ENCODE assay signal across 8 mouse cellular contexts in genomic region chr17:35860831-35861197, GRCm38 (mm10). TPM values are rescaled to one million over a fixed set of nuclear protein-coding genes. Genes with fewer than 3 reads are reported as not detected.
DNase-seq lines count a peak whose midpoint lies in the region; ATAC-seq and TF ChIP-seq lines count a peak whose summit lies in the region.

No protein-coding gene starts in this region.

- H3K4me2 ChIP-seq in forebrain, embryonic 14.5 days (ENCODE audit: low read length), result peak overlapping the region; percentile 57
- peak overlapping the region; percentile 82 for H3K4me2 ChIP-seq in liver, embryonic 15.5 days

- H3K9ac ChIP-seq in forebrain, embryonic 14.5 days (ENCODE audit: low read length), result peak overlapping the region; percentile 77
- peak overlapping the region; percentile 82 for H3K9ac ChIP-seq in liver, embryonic 15.5 days

- peaks cover 28% of the 10 kb centered on the region for H3K36me3 ChIP-seq in C2C12 (ENCODE audit: control insufficient read depth, insufficient read depth)
- H3K36me3 ChIP-seq in forebrain, embryonic 14.5 days (ENCODE audit: control insufficient read depth, insufficient read depth, low read length), result peaks cover 31% of the 10 kb centered on the region
- H3K36me3 ChIP-seq in liver, embryonic 15.5 days (replicated peaks), result peaks cover 28% of the 10 kb centered on the region

- H3K9me3 ChIP-seq in forebrain, embryonic 14.5 days (replicated peaks; ENCODE audit: control insufficient read depth, low read length), result no peaks in the 10 kb centered on the region
- no peaks in the 10 kb centered on the region for H3K9me3 ChIP-seq in liver, embryonic 15.5 days (replicated peaks)

- H3K79me2 ChIP-seq in C2C12 (ENCODE audit: control insufficient read depth, insufficient read depth), result peaks cover 21% of the 10 kb centered on the region

- intact Hi-C loops in gastrocnemius, adult 2 months (cut with DNase I), result loop anchor here (2.0 kb wide), 1 partner anchor 18 kb away; no protein-coding TSS in a partner anchor

- H3K4me1 ChIP-seq in forebrain, embryonic 14.5 days (ENCODE audit: control insufficient read depth, insufficient read depth, low read length), result peaks cover 3% of the 10 kb centered on the region; the same call in 1 of the 2 replicates
- H3K4me1 ChIP-seq in liver, embryonic 15.5 days (replicated peaks), result peaks cover 39% of the 10 kb centered on the region

- WGBS in forebrain, embryonic 14.5 days, result 7% methylated on average over 12 of the region's 12 CpGs
- 5% methylated on average over 12 of the region's 12 CpGs for WGBS in liver, embryonic 15.5 days (ENCODE audit: insufficient replicate concordance)

- peak overlapping the region; percentile 88 for H3K27ac ChIP-seq in gastrocnemius, adult 2 months
- peak overlapping the region; percentile 95; the same call in 1 of the 2 replicates for H3K27ac ChIP-seq in forebrain, embryonic 14.5 days (ENCODE audit: low read depth, low read length)
- peak overlapping the region; percentile 85; the same call in 1 of the 2 replicates for H3K27ac ChIP-seq in liver, embryonic 15.5 days (replicated peaks)

- TF ChIP-seq CTCF in gastrocnemius, adult 2 months (IDR thresholded peaks at IDR 0.05), result no peak
- TF ChIP-seq CTCF in C2C12 (IDR thresholded peaks at IDR 0.05; ENCODE audit: control insufficient read depth, insufficient read depth, insufficient read length), result no peak

- DNase-seq in gastrocnemius, adult 2 months, result no peak
- no peak for DNase-seq in gastrocnemius, postnatal 25 days
- no peak for DNase-seq in forebrain, embryonic 14.5 days (ENCODE audit: low spot score)
- DNase-seq in right cerebral cortex, postnatal 25 days, result no peak
- no peak for DNase-seq in retina, postnatal 1 day
- no peak for DNase-seq in right cerebral cortex, postnatal 14 days

- peak overlapping the region; percentile 0 for H3ac ChIP-seq in C2C12 (ENCODE audit: control insufficient read depth, insufficient read length, low read depth)

- ATAC-seq in forebrain, embryonic 14.5 days, result no peak; the same call in 1 of the 2 replicates
- peak; percentile 35; the same call in 1 of the 2 replicates for ATAC-seq in liver, embryonic 15.5 days (ENCODE audit: insufficient read depth)

- H3K27me3 ChIP-seq in C2C12 (ENCODE audit: control insufficient read depth, insufficient read depth, insufficient read length), result no peaks in the 10 kb centered on the region
- H3K27me3 ChIP-seq in forebrain, embryonic 14.5 days (replicated peaks; ENCODE audit: control insufficient read depth, insufficient read depth, low read length), result no peaks in the 10 kb centered on the region
- H3K27me3 ChIP-seq in liver, embryonic 15.5 days, result peaks cover 26% of the 10 kb centered on the region

- H3K4me3 ChIP-seq in gastrocnemius, adult 2 months, result peak overlapping the region; percentile 96
- peak overlapping the region; percentile 40 for H3K4me3 ChIP-seq in C2C12 (ENCODE audit: insufficient read depth, poor library complexity, severe bottlenecking)
- peak overlapping the region; percentile 71 for H3K4me3 ChIP-seq in forebrain, embryonic 14.5 days (ENCODE audit: low read depth, low read length)
- peak overlapping the region; percentile 90 for H3K4me3 ChIP-seq in liver, embryonic 15.5 days (replicated peaks)

- H3K79me3 ChIP-seq in C2C12 (ENCODE audit: low read depth), result peaks cover 2% of the 10 kb centered on the region

TF ChIP-seq in C2C12, 6 proteins besides CTCF, POLR2A, EP300 and RAD21:
- no peak for TF ChIP-seq MAX (IDR thresholded peaks at IDR 0.05)
- no peak for TF ChIP-seq FOSL1 (IDR thresholded peaks at IDR 0.05; ENCODE audit: insufficient read depth, low read length, poor library complexity, severe bottlenecking)
- TF ChIP-seq USF1 (IDR thresholded peaks at IDR 0.05; ENCODE audit: low read depth), result no peak
- no peak for TF ChIP-seq CEBPB (IDR thresholded peaks at IDR 0.05; ENCODE audit: low read depth)
- TF ChIP-seq MYOG (IDR thresholded peaks at IDR 0.05; ENCODE audit: control insufficient read depth, extremely low read depth, insufficient read length), result no peak
- TF ChIP-seq MYOD1 (IDR thresholded peaks at IDR 0.05; ENCODE audit: control insufficient read depth, insufficient read length, low read depth), result no peak

RNA-seq across cellular contexts. Expression of gene Nrm, which starts 0.3 kb away (rescaled TPM):
- under 1 TPM; 0.82 to 0.86 TPM for total RNA-seq in gastrocnemius, adult 2 months (2021)
- 1 to 10 TPM in 1 of 2 experiments, under 1 TPM in 1; 0.74 to 1.6 TPM for total RNA-seq in gastrocnemius, postnatal 25 days (2021)
- polyA plus RNA-seq in C2C12 (2012; fragmentation: generic; extraction: Trizol), result 25.5 TPM
- polyA plus RNA-seq in forebrain, embryonic 14.5 days (2014; fragmentation: Nextera tagmentation; extraction: Ambion mirVana), result 23.9 and 29.6 TPM in 2 replicates
- 22.0 and 22.5 TPM in 2 replicates for polyA plus RNA-seq in liver, embryonic 15.5 days (2015; fragmentation: Nextera tagmentation; extraction: Ambion mirVana)

RNA-seq across cellular contexts. Expression of gene Ppp1r18, which starts 4.6 kb away (rescaled TPM):
- 1 to 10 TPM; 3.9 to 7.9 TPM for total RNA-seq in gastrocnemius, adult 2 months (2021)
- total RNA-seq in gastrocnemius, postnatal 25 days (2021), result 1 to 10 TPM; 4.8 to 8.0 TPM
- 84.2 TPM for polyA plus RNA-seq in C2C12 (2012; fragmentation: generic; extraction: Trizol)
- polyA plus RNA-seq in forebrain, embryonic 14.5 days (2014; fragmentation: Nextera tagmentation; extraction: Ambion mirVana), result 21.2 and 22.0 TPM in 2 replicates
- 12.4 and 12.8 TPM in 2 replicates for polyA plus RNA-seq in liver, embryonic 15.5 days (2015; fragmentation: Nextera tagmentation; extraction: Ambion mirVana)

RNA-seq across cellular contexts. Expression of gene Dhx16, which starts 18.8 kb away (rescaled TPM):
- 10 to 100 TPM; 13.2 to 16.2 TPM for total RNA-seq in gastrocnemius, adult 2 months (2021)
- 10 to 100 TPM; 14.8 to 15.2 TPM for total RNA-seq in gastrocnemius, postnatal 25 days (2021)
- 42.4 TPM for polyA plus RNA-seq in C2C12 (2012; fragmentation: generic; extraction: Trizol)
- 29.3 and 31.8 TPM in 2 replicates for polyA plus RNA-seq in forebrain, embryonic 14.5 days (2014; fragmentation: Nextera tagmentation; extraction: Ambion mirVana)
- polyA plus RNA-seq in liver, embryonic 15.5 days (2015; fragmentation: Nextera tagmentation; extraction: Ambion mirVana), result 31.1 and 37.0 TPM in 2 replicates

RNA-seq across cellular contexts. Expression of gene Mdc1, which starts 19.5 kb away (rescaled TPM):
- total RNA-seq in gastrocnemius, adult 2 months (2021), result 1 to 10 TPM; 3.6 to 4.4 TPM
- total RNA-seq in gastrocnemius, postnatal 25 days (2021), result 1 to 10 TPM; 3.7 to 5.2 TPM
- 16.6 TPM for polyA plus RNA-seq in C2C12 (2012; fragmentation: generic; extraction: Trizol)
- polyA plus RNA-seq in forebrain, embryonic 14.5 days (2014; fragmentation: Nextera tagmentation; extraction: Ambion mirVana), result 12.2 and 14.4 TPM in 2 replicates
- 8.5 and 9.1 TPM in 2 replicates for polyA plus RNA-seq in liver, embryonic 15.5 days (2015; fragmentation: Nextera tagmentation; extraction: Ambion mirVana)

RNA-seq across cellular contexts. Expression of gene Tubb5, which starts 22.7 kb away (rescaled TPM):
- total RNA-seq in gastrocnemius, adult 2 months (2021), result 10 to 100 TPM; 29.7 to 40.0 TPM
- total RNA-seq in gastrocnemius, postnatal 25 days (2021), result 10 to 100 TPM; 39.2 to 54.5 TPM
- polyA plus RNA-seq in C2C12 (2012; fragmentation: generic; extraction: Trizol), result 1,881 TPM
- 2,004 and 2,051 TPM in 2 replicates for polyA plus RNA-seq in forebrain, embryonic 14.5 days (2014; fragmentation: Nextera tagmentation; extraction: Ambion mirVana)
- polyA plus RNA-seq in liver, embryonic 15.5 days (2015; fragmentation: Nextera tagmentation; extraction: Ambion mirVana), result 379 and 391 TPM in 2 replicates

Comparison
In these comparisons a context has a peak if more than half of its experiments do, and no peak if none do; other contexts are left out.
1. H3K4me3 ChIP-seq: peak in every context shown above with its lines; median percentile 96 in gastrocnemius, adult 2 months; 90 in liver, embryonic 15.5 days; 71 in forebrain, embryonic 14.5 days; 40 in C2C12.